Mouse (Mus musculus): ENCODE data around the gene Man1c1.

Gene Man1c1

GRCm38 (mm10) chr4:134604472-134604871, 99.6 kb downstream of the Man1c1 start:
- DNase-seq (ENCODE audit: low read depth, low spot score) = no peak

GRCm38 (mm10) chr4:134603553-134603952, 100.5 kb downstream of the Man1c1 start:
- no peak for DNase-seq (ENCODE audit: low read depth, low spot score)

GRCm38 (mm10) chr4:134602610-134603009, 101.5 kb downstream of the Man1c1 start:
- no peak for DNase-seq (ENCODE audit: low read depth, low spot score)

GRCm38 (mm10) chr4:134601981-134602380, 102.1 kb downstream of the Man1c1 start:
- DNase-seq (ENCODE audit: low read depth, low spot score) = no peak

- DNase-seq (ENCODE audit: low read depth, low spot score) = no peak
Measured at GRCm38 (mm10) chr4:134601404-134601803, 102.7 kb downstream of the Man1c1 start.

GRCm38 (mm10) chr4:134600777-134601176, 103.3 kb downstream of the Man1c1 start:
- DNase-seq (ENCODE audit: low read depth, low spot score) = no peak

- DNase-seq (ENCODE audit: low read depth, low spot score) = no peak
Measured at GRCm38 (mm10) chr4:134600060-134600459, 104.0 kb downstream of the Man1c1 start.

- DNase-seq (ENCODE audit: low read depth, low spot score) = no peak
Measured at GRCm38 (mm10) chr4:134596816-134597692, 107.0 kb downstream of the Man1c1 start.

GRCm38 (mm10) chr4:134594731-134595439, 109.2 kb downstream of the Man1c1 start:
- no peak for DNase-seq (ENCODE audit: low read depth, low spot score)

GRCm38 (mm10) chr4:134592442-134592841, 111.6 kb downstream of the Man1c1 start:
- DNase-seq (ENCODE audit: low read depth, low spot score) = no peak

- DNase-seq (ENCODE audit: low read depth, low spot score) = no peak
Measured at GRCm38 (mm10) chr4:134591506-134592061, 112.5 kb downstream of the Man1c1 start.

GRCm38 (mm10) chr4:134590227-134590926, 113.7 kb downstream of the Man1c1 start:
- no peak for DNase-seq (ENCODE audit: low read depth, low spot score)

- no peak for DNase-seq (ENCODE audit: low read depth, low spot score)
Measured at GRCm38 (mm10) chr4:134589786-134590185, 114.3 kb downstream of the Man1c1 start.

- no peak for DNase-seq (ENCODE audit: low read depth, low spot score)
Measured at GRCm38 (mm10) chr4:134588951-134589350, 115.1 kb downstream of the Man1c1 start.

GRCm38 (mm10) chr4:134588287-134588686, 115.8 kb downstream of the Man1c1 start:
- DNase-seq (ENCODE audit: low read depth, low spot score) = no peak

- DNase-seq (ENCODE audit: low read depth, low spot score) = no peak
Measured at GRCm38 (mm10) chr4:134587636-134588197, 116.4 kb downstream of the Man1c1 start.

- no peak for DNase-seq (ENCODE audit: low read depth, low spot score)
Measured at GRCm38 (mm10) chr4:134586631-134587030, 117.5 kb downstream of the Man1c1 start.

GRCm38 (mm10) chr4:134586126-134586525, 118.0 kb downstream of the Man1c1 start:
- DNase-seq (ENCODE audit: low read depth, low spot score) = no peak

- DNase-seq (ENCODE audit: low read depth, low spot score) = no peak
Measured at GRCm38 (mm10) chr4:134583513-134583912, 120.6 kb downstream of the Man1c1 start.

- no peak for DNase-seq (ENCODE audit: low read depth, low spot score)
Measured at GRCm38 (mm10) chr4:134581365-134581764, 122.7 kb downstream of the Man1c1 start.

GRCm38 (mm10) chr4:134580351-134581148, 123.5 kb downstream of the Man1c1 start:
- no peak for DNase-seq (ENCODE audit: low read depth, low spot score)

All from brain, embryonic 18.5 days (tissue).